Mouse (Mus musculus): ENCODE data around the gene Bbs5. TPM values are rescaled to one million over a fixed set of nuclear protein-coding genes. Genes with fewer than 3 reads are reported as not detected.
"Not testable (repeated sequence)": the region's sequence is repeated elsewhere in the genome, so short reads cannot be mapped to it uniquely, and the experiment has no call there.

Gene Bbs5
- total RNA-seq, 2 experiments from 2014 or later: 24.5 to 28.4 TPM

DNA sequence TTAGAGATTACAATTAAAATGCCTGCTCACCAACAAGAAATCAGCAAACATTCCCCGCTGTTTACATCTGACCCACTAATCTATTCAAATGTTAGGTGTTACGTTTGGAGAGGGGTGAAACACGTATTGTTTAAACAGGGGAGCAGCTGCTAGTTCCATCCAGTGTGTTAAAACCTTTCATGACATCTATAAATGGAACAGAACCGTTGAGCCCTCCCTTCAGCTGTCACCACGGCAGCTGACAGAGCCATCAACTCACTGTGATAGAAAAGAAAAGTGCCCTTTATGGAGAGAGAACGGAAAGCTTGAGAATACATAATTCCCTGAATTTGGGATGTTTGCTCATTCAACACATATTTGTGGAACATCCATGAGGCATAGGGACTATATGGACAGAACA lies 21.4 kb downstream of the Bbs5 start:
- no peak for DNase-seq (ENCODE audit: low spot score in 2 of 2)

GRCm38 (mm10) chr2:69669853-69670252 lies 22.9 kb downstream of the Bbs5 start, which contains the start of gene Klhl41:
Gene Klhl41, plus strand, starts transcription at chr2:69670120.
- no peak for DNase-seq (ENCODE audit: low spot score in 2 of 2)

GRCm38 (mm10) chr2:69673723-69674122 lies 26.8 kb downstream of the Bbs5 start:
- DNase-seq (ENCODE audit: low spot score in 2 of 2): no peak

DNA sequence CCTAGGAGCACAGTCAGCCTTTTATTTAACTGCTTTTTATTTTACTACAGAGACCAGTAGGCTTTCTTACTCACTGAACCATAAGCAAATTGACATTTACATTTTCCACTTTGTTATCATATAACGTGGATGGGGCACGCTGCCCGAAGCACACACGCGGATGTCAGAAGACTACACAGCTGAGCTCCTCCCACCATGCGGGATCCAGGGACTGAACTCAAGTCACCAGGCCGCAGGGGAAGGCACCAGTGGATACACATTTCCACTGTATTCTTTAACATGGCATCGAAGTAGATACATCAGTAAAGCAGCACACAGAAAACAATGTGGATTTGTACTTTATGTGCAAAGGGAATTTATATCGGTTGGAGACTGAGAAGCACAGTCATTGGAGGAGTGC lies 28.3 kb downstream of the Bbs5 start:
- DNase-seq (ENCODE audit: low spot score in 2 of 2): no peak

- no peak for DNase-seq (ENCODE audit: low spot score in 2 of 2)
These were observed 29.7 kb downstream of the Bbs5 start for GRCm38 (mm10) chr2:69676713-69677112.

GRCm38 (mm10) chr2:69677215-69677614 lies 30.2 kb downstream of the Bbs5 start:
- DNase-seq (ENCODE audit: low spot score in 2 of 2): not testable (repeated sequence)

DNA sequence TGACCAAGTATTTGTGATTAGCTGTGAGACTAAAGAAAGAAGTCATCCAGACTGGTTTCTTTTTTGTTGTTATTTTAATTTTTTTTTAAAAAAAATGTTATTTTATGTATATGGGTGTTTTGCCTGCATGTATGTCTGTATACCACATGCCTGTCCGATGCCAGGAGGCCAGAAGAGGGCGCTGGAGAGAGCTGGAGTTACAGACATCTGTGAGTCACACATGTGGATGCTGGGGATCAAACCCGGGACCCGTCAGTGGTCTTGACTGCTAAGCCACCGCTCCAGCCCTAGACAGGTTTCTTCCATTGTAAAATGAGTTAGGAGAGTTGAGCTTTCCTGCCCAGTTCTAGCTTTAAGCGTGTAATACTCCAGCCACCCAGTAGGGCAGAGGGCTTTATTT lies 33.0 kb downstream of the Bbs5 start:
- DNase-seq (ENCODE audit: low spot score in 2 of 2): no peak

DNA sequence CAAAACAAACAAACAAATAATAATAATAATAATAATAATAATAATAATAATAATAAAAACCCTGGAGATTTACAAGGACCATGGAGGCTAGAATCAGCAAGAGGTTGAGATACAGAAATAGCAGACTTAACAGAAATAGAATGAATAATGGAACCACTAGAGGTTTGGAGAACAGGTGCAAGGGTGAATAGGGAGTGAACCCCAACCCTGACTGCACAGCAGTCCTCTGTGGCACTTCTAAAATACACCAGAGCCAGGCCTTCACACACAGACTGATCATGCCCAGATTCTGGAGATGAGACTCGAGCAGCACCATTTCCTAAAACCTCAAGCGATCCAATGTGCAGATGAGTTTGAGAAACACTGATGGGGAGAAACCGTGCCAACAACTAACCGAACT lies 35.0 kb downstream of the Bbs5 start:
- no peak for DNase-seq (ENCODE audit: low spot score in 2 of 2)

DNA sequence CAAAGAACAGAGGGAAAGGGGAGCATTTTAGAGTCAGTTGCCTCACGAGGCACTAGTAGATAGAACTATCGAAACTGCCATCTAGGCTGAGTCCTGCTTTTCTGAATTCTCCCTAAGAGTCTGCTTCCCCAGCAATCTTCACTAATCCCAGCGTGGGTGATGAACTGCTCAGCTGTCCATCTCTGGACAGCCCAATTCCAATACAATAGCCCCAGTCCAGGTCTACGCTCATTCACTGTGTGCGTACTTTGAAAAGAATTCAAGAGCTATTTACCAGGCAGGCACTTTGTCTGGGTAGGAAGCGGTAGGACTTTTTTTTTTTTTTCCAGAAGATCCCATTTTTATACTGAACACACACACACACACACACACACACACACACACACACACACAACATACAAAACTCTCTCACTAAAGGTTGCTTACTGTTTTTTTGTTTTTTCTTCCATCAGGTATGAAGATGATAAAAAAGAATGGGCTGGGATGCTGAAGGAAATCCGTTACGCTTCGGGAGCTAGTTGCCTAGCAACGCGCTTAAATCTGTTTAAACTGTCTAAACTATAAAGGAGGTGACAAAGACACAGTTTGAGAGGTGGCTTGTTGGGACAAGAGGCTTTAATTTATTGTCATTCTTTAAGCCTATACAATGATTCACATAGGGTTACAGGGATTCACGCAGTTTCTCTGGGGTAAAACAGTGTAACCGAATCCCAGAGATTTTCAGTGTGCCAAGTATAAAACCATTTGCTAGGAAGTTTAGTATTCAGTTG lies 36.2 kb downstream of the Bbs5 start:
- no peak for DNase-seq (ENCODE audit: low spot score in 2 of 2)

GRCm38 (mm10) chr2:69684488-69684887 lies 37.5 kb downstream of the Bbs5 start:
- DNase-seq (ENCODE audit: low spot score in 2 of 2): no peak

DNA sequence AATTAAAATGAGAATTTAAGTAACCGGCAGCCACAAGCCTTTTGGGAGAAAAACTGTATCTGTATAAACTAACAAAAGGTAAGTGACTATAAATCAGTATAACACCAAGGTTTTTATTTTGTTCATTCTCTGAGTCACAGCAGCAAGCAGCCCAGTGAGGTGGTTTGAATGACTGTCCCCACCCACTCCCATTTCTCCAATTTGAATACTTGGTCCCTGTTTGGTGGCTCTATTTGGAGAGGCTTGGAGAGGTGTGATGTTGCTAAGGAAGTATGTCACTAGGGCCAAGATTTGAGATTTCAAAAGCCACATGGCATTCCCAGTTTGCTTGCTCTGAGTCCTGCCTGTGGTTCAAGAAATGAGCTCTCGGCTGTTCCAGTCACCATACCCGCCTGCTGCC lies 43.2 kb downstream of the Bbs5 start:
- no peak for DNase-seq (ENCODE audit: low spot score in 2 of 2)

- DNase-seq (ENCODE audit: low spot score in 2 of 2): no peak
These were observed 43.9 kb downstream of the Bbs5 start for GRCm38 (mm10) chr2:69690843-69691242.

GRCm38 (mm10) chr2:69693501-69693900 lies 46.5 kb downstream of the Bbs5 start:
- no peak for DNase-seq (ENCODE audit: low spot score in 2 of 2)

GRCm38 (mm10) chr2:69700446-69700845 lies 53.5 kb downstream of the Bbs5 start:
- DNase-seq (ENCODE audit: low spot score in 2 of 2): no peak

DNA sequence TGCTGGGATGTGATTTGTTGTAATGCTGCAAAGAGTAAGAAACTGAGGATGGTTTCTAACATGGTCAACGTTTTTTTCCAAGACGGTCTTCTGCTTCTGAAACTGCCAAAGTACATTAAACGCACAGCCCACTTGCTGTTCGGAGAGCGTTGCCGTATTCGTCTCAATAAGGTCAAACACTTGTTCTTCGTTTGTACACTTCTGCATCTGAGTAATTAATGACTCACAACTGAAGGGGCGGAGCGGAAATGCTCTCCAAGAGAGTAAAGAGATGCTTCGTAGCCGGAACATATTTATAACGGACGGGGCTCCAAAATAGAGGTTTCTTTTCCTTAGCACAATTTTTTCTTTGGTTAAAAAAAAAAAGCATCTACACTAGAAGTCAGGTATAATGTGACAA lies 65.2 kb downstream of the Bbs5 start:
- peak; percentile 22 to 27 for DNase-seq (ENCODE audit: low spot score in 2 of 2)

DNA sequence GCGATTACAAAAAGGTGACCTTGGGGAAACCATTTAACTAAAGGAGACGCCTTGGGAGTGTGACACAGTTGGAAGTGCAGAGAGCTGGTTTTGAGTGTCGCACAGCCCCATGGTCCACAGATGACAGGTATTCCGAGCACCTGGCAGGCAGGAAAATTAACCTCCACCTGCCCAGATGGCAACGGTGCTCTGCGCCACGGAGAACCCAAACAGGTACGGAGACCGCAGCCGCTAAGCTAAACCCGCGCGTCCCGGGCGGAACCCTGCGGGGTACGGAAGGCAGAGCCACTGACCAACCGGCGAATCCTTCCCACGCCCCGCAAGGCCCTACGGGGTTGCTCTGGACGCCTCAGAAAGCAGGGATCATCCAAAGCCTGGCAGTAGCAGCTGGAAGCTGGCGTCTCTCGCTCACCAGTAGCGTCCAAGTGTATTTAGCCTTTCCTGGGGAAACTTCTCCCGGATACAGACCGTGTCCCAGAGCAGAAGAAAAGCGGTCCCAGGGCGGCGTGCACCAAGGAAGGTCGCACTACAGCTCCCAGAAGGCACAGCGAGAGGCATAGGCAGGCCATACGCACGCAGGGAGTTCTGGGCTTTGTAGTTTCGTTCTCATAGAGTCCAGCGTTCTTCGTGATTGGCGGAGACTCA lies 66.1 kb downstream of the Bbs5 start, which contains the start of gene Fastkd1:
Fastkd1 (minus strand) TSS at position 536 of the 645 bp plus-strand sequence.
- peak; percentile 84 to 92 for DNase-seq (ENCODE audit: low spot score in 2 of 2)

- no peak for DNase-seq (ENCODE audit: low spot score in 2 of 2)
These were observed 66.6 kb downstream of the Bbs5 start for GRCm38 (mm10) chr2:69713626-69714014.

GRCm38 (mm10) chr2:69714126-69714525 lies 67.2 kb downstream of the Bbs5 start:
- DNase-seq (ENCODE audit: low spot score in 2 of 2): no peak

- no peak for DNase-seq (ENCODE audit: low spot score in 2 of 2)
These were observed 69.5 kb downstream of the Bbs5 start for GRCm38 (mm10) chr2:69716483-69716882.
